Mouse (Mus musculus) splenic B cell, adult 2 months (primary cell): Measurements from ENCODE around the gene Mrpl18.

Source experiments
- DNase-seq: peaks from one replicate; pipeline ENCODE4 v3.0.0-alpha.2; 2011; ENCODE audit warnings: low read depth, low spot score
- H3K27me3 ChIP-seq: 2 replicates; pipeline ENCODE4 v1.6.1; 2012; ENCODE audit warnings: mild to moderate bottlenecking, low read length, moderate library complexity, mixed read lengths; ENCODE audit not compliant: control insufficient read depth, poor library complexity, insufficient read depth, severe bottlenecking
- H3K36me3 ChIP-seq: 2 replicates; pipeline ENCODE4 v1.6.1; 2012; ENCODE audit warnings: mild to moderate bottlenecking, low read length, moderate library complexity, mixed read lengths; ENCODE audit not compliant: control insufficient read depth, poor library complexity, insufficient read depth, severe bottlenecking

The Mrpl18 gene

GRCm38 (mm10) chr17:12897674-12898073, 18.5 kb downstream of the Mrpl18 start:
- DNase-seq, result no peak
- H3K36me3 ChIP-seq, result no peaks in the 10 kb centered on the region

GRCm38 (mm10) chr17:12892033-12892432, 24.1 kb downstream of the Mrpl18 start:
- DNase-seq, result no peak
- Histone ChIP-seq H3K36me3 (no peaks in the 10 kb centered on the region), H3K27me3 (no peaks in the 10 kb centered on the region)

More at GRCm38 (mm10) chr17:12897674-12898073, 18.5 kb downstream of the Mrpl18 start:
- no peaks in the 10 kb centered on the region for H3K27me3 ChIP-seq

- Histone ChIP-seq H3K27me3 (no peaks in the 10 kb centered on the region), H3K36me3 (no peaks in the 10 kb centered on the region)
- no peak for DNase-seq
Measured at GRCm38 (mm10) chr17:12891054-12891453, 25.1 kb downstream of the Mrpl18 start.

- no peak for DNase-seq
- no peaks in the 10 kb centered on the region for H3K36me3 ChIP-seq
- H3K27me3 ChIP-seq, result no peaks in the 10 kb centered on the region
Measured at GRCm38 (mm10) chr17:12887021-12887775, 28.9 kb downstream of the Mrpl18 start.

GRCm38 (mm10) chr17:12886620-12887019, 29.5 kb downstream of the Mrpl18 start:
- Histone ChIP-seq H3K27me3 (no peaks in the 10 kb centered on the region), H3K36me3 (no peaks in the 10 kb centered on the region)
- DNase-seq, result peak; percentile 42

- H3K36me3 ChIP-seq, result no peaks in the 10 kb centered on the region
- no peaks in the 10 kb centered on the region for H3K27me3 ChIP-seq
- DNase-seq, result no peak
Measured at GRCm38 (mm10) chr17:12881216-12881615, 34.9 kb downstream of the Mrpl18 start.

GRCm38 (mm10) chr17:12880178-12880577, 36.0 kb downstream of the Mrpl18 start:
- peak; percentile 84 for DNase-seq
- H3K36me3 ChIP-seq, result no peaks in the 10 kb centered on the region
- no peaks in the 10 kb centered on the region for H3K27me3 ChIP-seq

GRCm38 (mm10) chr17:12875734-12876133, 40.4 kb downstream of the Mrpl18 start, which contains the start of gene Mrgprh:
Gene Mrgprh, plus strand, starts transcription at chr17:12876034.
- no peaks in the 10 kb centered on the region for H3K27me3 ChIP-seq
- no peak for DNase-seq
- H3K36me3 ChIP-seq, result no peaks in the 10 kb centered on the region

GRCm38 (mm10) chr17:12872275-12873028, 43.7 kb downstream of the Mrpl18 start:
- no peak for DNase-seq
- H3K36me3 ChIP-seq, result no peaks in the 10 kb centered on the region
- no peaks in the 10 kb centered on the region for H3K27me3 ChIP-seq

- DNase-seq, result no peak
- Histone ChIP-seq H3K27me3 (no peaks in the 10 kb centered on the region), H3K36me3 (no peaks in the 10 kb centered on the region)
Measured at GRCm38 (mm10) chr17:12868640-12869039, 47.5 kb downstream of the Mrpl18 start.

- no peak for DNase-seq
- H3K27me3 ChIP-seq, result no peaks in the 10 kb centered on the region
- no peaks in the 10 kb centered on the region for H3K36me3 ChIP-seq
Measured at GRCm38 (mm10) chr17:12868043-12868442, 48.1 kb downstream of the Mrpl18 start, which contains the start of gene Mas1. Gene Mas1, minus strand, starts transcription at chr17:12868143.

GRCm38 (mm10) chr17:12866853-12867252, 49.3 kb downstream of the Mrpl18 start:
- DNase-seq, result no peak
- H3K27me3 ChIP-seq, result no peaks in the 10 kb centered on the region
- H3K36me3 ChIP-seq, result no peaks in the 10 kb centered on the region

- Histone ChIP-seq H3K27me3 (no peaks in the 10 kb centered on the region), H3K36me3 (no peaks in the 10 kb centered on the region)
- DNase-seq, result no peak
Measured at GRCm38 (mm10) chr17:12865407-12865806, 50.7 kb downstream of the Mrpl18 start.

- Histone ChIP-seq H3K36me3 (no peaks in the 10 kb centered on the region), H3K27me3 (no peaks in the 10 kb centered on the region)
- no peak for DNase-seq
Measured at GRCm38 (mm10) chr17:12864111-12864510, 52.0 kb downstream of the Mrpl18 start.
